Comparison of ENCODE assay signal across 8 mouse cellular contexts in the genomic region with DNA sequence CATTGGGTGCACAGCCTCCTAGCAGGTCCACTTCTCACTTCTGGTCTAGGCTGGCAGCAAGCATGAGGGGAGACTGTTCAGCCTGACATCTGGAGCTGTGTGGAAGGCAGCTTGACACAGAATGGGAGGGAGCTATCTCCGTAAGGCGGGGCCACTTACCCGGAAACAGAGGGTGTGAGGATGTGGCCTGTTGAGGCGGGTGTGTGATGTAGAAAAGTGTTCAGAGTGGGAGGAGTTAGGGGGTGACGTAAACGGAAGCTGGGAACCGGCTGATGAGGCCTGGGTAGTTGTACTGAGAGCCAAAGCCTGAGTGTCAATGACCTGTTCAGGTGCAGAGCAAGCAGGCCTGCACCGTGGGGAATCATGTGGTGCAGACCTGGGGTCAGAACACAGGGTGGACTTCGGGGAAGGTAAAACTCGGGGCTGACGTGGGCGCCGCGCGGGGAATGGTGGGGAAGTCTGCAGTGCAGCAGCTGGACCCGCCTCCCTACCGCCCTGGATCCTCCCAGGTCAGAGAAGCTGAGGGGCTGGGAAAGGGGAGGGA. TPM values are rescaled to one million over a fixed set of nuclear protein-coding genes. Genes with fewer than 3 reads are reported as not detected.
A peak's percentile ranks its signal among the peaks of the same experiment; 100 is the strongest.
DNase-seq lines count a peak whose midpoint lies in the region; ATAC-seq and TF ChIP-seq lines count a peak whose summit lies in the region.
"Not testable (repeated sequence)": the region's sequence is repeated elsewhere in the genome, so short reads cannot be mapped to it uniquely, and the experiment has no call there.

A gene (plus strand): TSS at position 261 of the 544 bp plus-strand sequence.

- TF ChIP-seq CTCF in E14TG2a.4 (conservative IDR thresholded peaks at IDR 0.05; ENCODE audit: low read length); heart, postnatal 0 days (IDR thresholded peaks at IDR 0.05; ENCODE audit: low read depth); testis, adult 2 months (IDR thresholded peaks at IDR 0.05; ENCODE audit: control insufficient read depth, insufficient read depth, insufficient replicate concordance, low read depth, low read length): not testable (repeated sequence)

- H3K4me2 ChIP-seq in forebrain, embryonic 12.5 days, result peak within 1 kb of the TSS; percentile 50
- H3K4me2 ChIP-seq in heart, postnatal 0 days (ENCODE audit: low read depth, low read length), result peak within 1 kb of the TSS; percentile 50
- H3K4me2 ChIP-seq in liver, embryonic 16.5 days (ENCODE audit: low read depth, low read length), result peak within 1 kb of the TSS; percentile 41
- H3K4me2 ChIP-seq in neural tube, embryonic 13.5 days, result peak within 1 kb of the TSS; percentile 56

- peaks cover 12% of the 10 kb centered on the region for H3K4me1 ChIP-seq in E14TG2a.4 (replicated peaks; ENCODE audit: low read depth, low read length)
- not testable (repeated sequence) for H3K4me1 ChIP-seq in forebrain, embryonic 12.5 days; heart, postnatal 0 days (ENCODE audit: control insufficient read depth, insufficient read depth); liver, embryonic 16.5 days (ENCODE audit: control insufficient read depth, low read depth, low read length); neural tube, embryonic 13.5 days (replicated peaks); testis, adult 2 months (ENCODE audit: control insufficient read depth, insufficient read depth, low read length)

- TF ChIP-seq EP300 in heart, postnatal 0 days (IDR thresholded peaks at IDR 0.05; ENCODE audit: low read depth), result not testable (repeated sequence)

- peak within 1 kb of the TSS; percentile 56 for H3K27ac ChIP-seq in forebrain, embryonic 12.5 days
- peak within 1 kb of the TSS; percentile 78 for H3K27ac ChIP-seq in heart, postnatal 0 days (ENCODE audit: low read depth)
- peak within 1 kb of the TSS; percentile 58 for H3K27ac ChIP-seq in liver, embryonic 16.5 days (ENCODE audit: low read length)
- H3K27ac ChIP-seq in neural tube, embryonic 13.5 days (replicated peaks), result peak within 1 kb of the TSS; percentile 77
- H3K27ac ChIP-seq in testis, adult 2 months (ENCODE audit: control insufficient read depth, insufficient read depth, low read depth, low read length), result peak within 1 kb of the TSS; percentile 82

- not testable (repeated sequence) for TF ChIP-seq POLR2A in testis, adult 2 months (IDR thresholded peaks at IDR 0.05; ENCODE audit: control insufficient read depth, low read depth, low read length)

- peak within 1 kb of the TSS; percentile 33; the same call in 1 of the 2 replicates for H3K9ac ChIP-seq in forebrain, embryonic 12.5 days
- H3K9ac ChIP-seq in heart, postnatal 0 days (replicated peaks; ENCODE audit: low read depth, low read length), result not testable (repeated sequence)
- peak within 1 kb of the TSS; percentile 61 for H3K9ac ChIP-seq in liver, embryonic 16.5 days (ENCODE audit: low read depth, low read length)
- peak within 1 kb of the TSS; percentile 63 for H3K9ac ChIP-seq in neural tube, embryonic 13.5 days

- not testable (repeated sequence) for H3K9me3 ChIP-seq in E14TG2a.4 (ENCODE audit: low read length); forebrain, embryonic 12.5 days; heart, postnatal 0 days (replicated peaks; ENCODE audit: control insufficient read depth, low read length); liver, embryonic 16.5 days (replicated peaks; ENCODE audit: control insufficient read depth, low read length); neural tube, embryonic 13.5 days

- H3K36me3 ChIP-seq in E14TG2a.4 (ENCODE audit: insufficient read depth, low read length); forebrain, embryonic 12.5 days (replicated peaks); heart, postnatal 0 days (replicated peaks; ENCODE audit: control insufficient read depth, insufficient read depth, low read length); liver, embryonic 16.5 days (ENCODE audit: control insufficient read depth, insufficient read depth); neural tube, embryonic 13.5 days; testis, adult 2 months (ENCODE audit: control insufficient read depth, insufficient read depth, low read length): not testable (repeated sequence)

- ATAC-seq in forebrain, embryonic 12.5 days (ENCODE audit: low FRiP score), result peak; percentile 100
- peak; percentile 100 for ATAC-seq in heart, postnatal 0 days (ENCODE audit: insufficient read depth, low read depth)
- ATAC-seq in liver, embryonic 16.5 days (ENCODE audit: low read depth), result peak; percentile 100
- ATAC-seq in neural tube, embryonic 13.5 days (ENCODE audit: low read depth), result peak; percentile 99

- WGBS in forebrain, embryonic 12.5 days, result under 1% methylated on average over 17 of the region's 17 CpGs
- under 1% methylated on average over 17 of the region's 17 CpGs for WGBS in heart, postnatal 0 days
- WGBS in liver, embryonic 16.5 days (ENCODE audit: insufficient replicate concordance), result 0% methylated on average over 17 of the region's 17 CpGs
- 2% methylated on average over 17 of the region's 17 CpGs for WGBS in neural tube, embryonic 13.5 days

- DNase-seq in c-Kit-positive CD71-positive TER-119-positive erythroid progenitor cells, embryonic 14.5 days (ENCODE audit: low spot score), result peak; percentile 88
- DNase-seq in heart, postnatal 0 days (ENCODE audit: low spot score), result peak; percentile 88
- peak; percentile 78 to 87 for DNase-seq in kidney, postnatal 4 days

- not testable (repeated sequence) for H3K27me3 ChIP-seq in E14TG2a.4 (ENCODE audit: insufficient read depth, low read length); forebrain, embryonic 12.5 days; heart, postnatal 0 days (ENCODE audit: control insufficient read depth, insufficient read depth, low read length); liver, embryonic 16.5 days (ENCODE audit: control insufficient read depth, insufficient read depth, low read depth, low read length); neural tube, embryonic 13.5 days; testis, adult 2 months (ENCODE audit: control insufficient read depth, insufficient read depth, low read length)

- peak within 1 kb of the TSS; percentile 75 for H3K4me3 ChIP-seq in E14TG2a.4 (replicated peaks; ENCODE audit: low read length)
- peak within 1 kb of the TSS; percentile 47 for H3K4me3 ChIP-seq in forebrain, embryonic 12.5 days (replicated peaks)
- H3K4me3 ChIP-seq in heart, postnatal 0 days (ENCODE audit: low read depth, low read length), result peak within 1 kb of the TSS; percentile 54
- H3K4me3 ChIP-seq in liver, embryonic 16.5 days (ENCODE audit: low read depth, low read length), result peak within 1 kb of the TSS; percentile 68
- H3K4me3 ChIP-seq in neural tube, embryonic 13.5 days, result peak within 1 kb of the TSS; percentile 45
- H3K4me3 ChIP-seq in testis, adult 2 months (ENCODE audit: control insufficient read depth, low read depth, low read length), result peak within 1 kb of the TSS; percentile 84

RNA-seq across cellular contexts. Expression of the gene that starts here (rescaled TPM):
- 8.5 and 8.6 TPM in 2 replicates for polyA plus RNA-seq in forebrain, embryonic 12.5 days (2016; fragmentation: Nextera tagmentation; extraction: Ambion mirVana)
- total RNA-seq in heart, postnatal 0 days (2014; rRNA removed; ENCODE audit: low replicate concordance), result 1.5 and 3.2 TPM in 2 replicates
- polyA plus RNA-seq in heart, postnatal 0 days (2015; fragmentation: Nextera tagmentation; extraction: Ambion mirVana), result 1.9 and 2.3 TPM in 2 replicates
- 0.91 and 1.5 TPM in 2 replicates for polyA plus RNA-seq in liver, embryonic 16.5 days (2015; fragmentation: Nextera tagmentation; extraction: Ambion mirVana)
- 11.5 and 12.3 TPM in 2 replicates for polyA plus RNA-seq in neural tube, embryonic 13.5 days (2015; fragmentation: Nextera tagmentation; extraction: Ambion mirVana)
- polyA plus RNA-seq in testis, adult 2 months (2012; rRNA removed), result 0.12 and 0.14 TPM in 2 replicates

Comparison
In these comparisons a context has a peak if more than half of its experiments do, and no peak if none do; other contexts are left out.
1. Peak in every context shown above with its lines: DNase-seq, ATAC-seq, H3K4me3 ChIP-seq and H3K27ac ChIP-seq.